Mouse (Mus musculus) neural tube, embryonic 12.5 days (tissue): ENCODE measurements around the gene Dis3. TPM values are rescaled to one million over a fixed set of nuclear protein-coding genes. Genes with fewer than 3 reads are reported as not detected.

Experiments used
- ATAC-seq: fragments of 200-750 bp; cut with Nextera tagmentation; 2 replicates; pipeline ENCODE4 v1.8.0; 2017; ENCODE audit warnings: low read depth, mild to moderate bottlenecking, moderate TSS enrichment, moderate library complexity; ENCODE audit not compliant: low FRiP score
- H3K27ac ChIP-seq: fragments of 300-500 bp; sonication (generic); 2 replicates; pipeline ENCODE4 v1.5.1; 2016
- H3K27me3 ChIP-seq: fragments of 300-500 bp; sonication (generic); replicated peaks from 2 replicates; pipeline ENCODE4 v1.6.1; 2016; ENCODE audit warnings: mild to moderate bottlenecking
- H3K36me3 ChIP-seq: fragments of 300-500 bp; sonication (generic); 2 replicates; pipeline ENCODE4 v1.6.1; 2016; ENCODE audit warnings: mild to moderate bottlenecking
- H3K4me1 ChIP-seq: fragments of 300-500 bp; sonication (generic); 2 replicates; pipeline ENCODE4 v1.6.1; 2016
- H3K4me2 ChIP-seq: fragments of 300-500 bp; sonication (generic); replicated peaks from 2 replicates; pipeline ENCODE4 v1.6.1; 2016; ENCODE audit warnings: mild to moderate bottlenecking
- H3K4me3 ChIP-seq: fragments of 300-500 bp; sonication (generic); 2 replicates; pipeline ENCODE4 v1.5.1; 2016
- H3K9ac ChIP-seq: fragments of 300-500 bp; sonication (generic); 2 replicates; pipeline ENCODE4 v1.6.1; 2016; ENCODE audit warnings: mild to moderate bottlenecking
- H3K9me3 ChIP-seq: fragments of 300-500 bp; sonication (generic); 2 replicates; pipeline ENCODE4 v1.6.1; 2016; ENCODE audit warnings: mild to moderate bottlenecking
- WGBS: fragments of 180-500 bp; shearing (Covaris S2); methylation state at CpG from one replicate; pipeline ENCODE4 v1.1.7; 2016; 5-methylcytosine and 5-hydroxymethylcytosine counted together
- polyA plus RNA-seq: library from polyadenylated mRNA; unstranded; fragments of >200 nt; fragmentation: Nextera tagmentation; extraction: Ambion mirVana; gene quantifications from 2 replicates; pipeline ENCODE4 v1.2.1, GENCODE M21; 2016

Gene Dis3
- polyA plus RNA-seq, result 32.1 and 34.9 TPM in 2 replicates

GRCm38 (mm10) chr14:99099267-99099966 lies at the start of gene Dis3, which contains the start of gene Pibf1:
Gene Dis3 (minus strand): TSS chr14:99099770.
Gene Pibf1 (plus strand): TSS chr14:99099424.
- Histone ChIP-seq H3K27ac (peak within 1 kb of the TSS; percentile 64; the same call in 1 of the 2 replicates), H3K4me3 (peak within 1 kb of the TSS; percentile 97), H3K4me1 (peaks cover 7% of the 10 kb centered on the region), H3K4me2 (peak within 1 kb of the TSS; percentile 78), H3K27me3 (no peaks in the 10 kb centered on the region), H3K36me3 (peaks cover 40% of the 10 kb centered on the region), H3K9ac (peak within 1 kb of the TSS; percentile 96), H3K9me3 (no peaks in the 10 kb centered on the region)
- peak; percentile 100 for ATAC-seq
- under 1% methylated on average over 65 of the region's 73 CpGs for WGBS

GRCm38 (mm10) chr14:99146841-99147240 lies 47.3 kb upstream of the Dis3 start:
- no peaks in the 10 kb centered on the region for H3K27me3 ChIP-seq
- no peak overlapping the region for H3K4me3 ChIP-seq
- H3K9me3 ChIP-seq, result no peaks in the 10 kb centered on the region
- H3K4me1 ChIP-seq, result no peaks in the 10 kb centered on the region
- peaks cover 9% of the 10 kb centered on the region for H3K36me3 ChIP-seq
- H3K4me2 ChIP-seq, result no peak overlapping the region
- no peak overlapping the region for H3K9ac ChIP-seq
- no peak overlapping the region for H3K27ac ChIP-seq
- WGBS, result 65% methylated on average over 1 of the region's 1 CpGs
- ATAC-seq, result no peak

- Histone ChIP-seq H3K27me3 (no peaks in the 10 kb centered on the region), H3K4me2 (no peak overlapping the region), H3K4me3 (no peak overlapping the region), H3K9me3 (no peaks in the 10 kb centered on the region), H3K27ac (no peak overlapping the region), H3K36me3 (peaks cover 6% of the 10 kb centered on the region; the same call in 1 of the 2 replicates), H3K9ac (no peak overlapping the region), H3K4me1 (no peaks in the 10 kb centered on the region)
- 22% methylated on average over 15 of the region's 15 CpGs for WGBS
- peak; percentile 94 for ATAC-seq
These were observed 42.4 kb upstream of the Dis3 start for GRCm38 (mm10) chr14:99141786-99142633.

GRCm38 (mm10) chr14:99140036-99140435 lies 40.5 kb upstream of the Dis3 start:
- H3K4me3 ChIP-seq, result no peak overlapping the region
- no peak overlapping the region for H3K4me2 ChIP-seq
- no peaks in the 10 kb centered on the region for H3K4me1 ChIP-seq
- H3K27ac ChIP-seq, result no peak overlapping the region
- no peak for ATAC-seq
- no peak overlapping the region for H3K9ac ChIP-seq
- H3K9me3 ChIP-seq, result no peaks in the 10 kb centered on the region
- peaks cover 17% of the 10 kb centered on the region; the same call in 1 of the 2 replicates for H3K36me3 ChIP-seq
- 94% methylated on average over 2 of the region's 2 CpGs for WGBS
- no peaks in the 10 kb centered on the region for H3K27me3 ChIP-seq

- ATAC-seq, result no peak
- no peaks in the 10 kb centered on the region for H3K27me3 ChIP-seq
- H3K4me1 ChIP-seq, result no peaks in the 10 kb centered on the region
- no peak overlapping the region for H3K4me2 ChIP-seq
- no peak overlapping the region for H3K4me3 ChIP-seq
- H3K36me3 ChIP-seq, result peaks cover 17% of the 10 kb centered on the region; the same call in 1 of the 2 replicates
- 96% methylated on average over 16 of the region's 16 CpGs for WGBS
- H3K9ac ChIP-seq, result no peak overlapping the region
- no peaks in the 10 kb centered on the region for H3K9me3 ChIP-seq
- H3K27ac ChIP-seq, result no peak overlapping the region
These were observed 36.7 kb upstream of the Dis3 start for GRCm38 (mm10) chr14:99136297-99136696.

GRCm38 (mm10) chr14:99135761-99136160 lies 36.2 kb upstream of the Dis3 start:
- Histone ChIP-seq H3K9me3 (no peaks in the 10 kb centered on the region), H3K9ac (no peak overlapping the region), H3K4me1 (no peaks in the 10 kb centered on the region), H3K4me2 (no peak overlapping the region), H3K36me3 (peaks cover 22% of the 10 kb centered on the region; the same call in 1 of the 2 replicates), H3K27ac (no peak overlapping the region), H3K4me3 (no peak overlapping the region), H3K27me3 (no peaks in the 10 kb centered on the region)
- ATAC-seq, result no peak
- WGBS, result 92% methylated on average over 9 of the region's 9 CpGs

GRCm38 (mm10) chr14:99134048-99134447 lies 34.5 kb upstream of the Dis3 start:
- H3K36me3 ChIP-seq, result peaks cover 22% of the 10 kb centered on the region; the same call in 1 of the 2 replicates
- no peaks in the 10 kb centered on the region for H3K9me3 ChIP-seq
- no peaks in the 10 kb centered on the region for H3K4me1 ChIP-seq
- ATAC-seq, result no peak
- H3K4me2 ChIP-seq, result no peak overlapping the region
- H3K4me3 ChIP-seq, result no peak overlapping the region
- no peak overlapping the region for H3K9ac ChIP-seq
- WGBS, result 91% methylated on average over 2 of the region's 2 CpGs
- H3K27ac ChIP-seq, result no peak overlapping the region
- no peaks in the 10 kb centered on the region for H3K27me3 ChIP-seq

GRCm38 (mm10) chr14:99129050-99129449 lies 29.5 kb upstream of the Dis3 start:
- 92% methylated on average over 2 of the region's 2 CpGs for WGBS
- ATAC-seq, result no peak
- Histone ChIP-seq H3K27ac (no peak overlapping the region), H3K9me3 (no peaks in the 10 kb centered on the region), H3K9ac (no peak overlapping the region), H3K4me2 (no peak overlapping the region), H3K36me3 (peaks cover 5% of the 10 kb centered on the region; the same call in 1 of the 2 replicates), H3K4me3 (no peak overlapping the region), H3K27me3 (no peaks in the 10 kb centered on the region), H3K4me1 (no peaks in the 10 kb centered on the region)

- H3K4me1 ChIP-seq, result no peaks in the 10 kb centered on the region
- WGBS, result 85% methylated on average over 1 of the region's 1 CpGs
- ATAC-seq, result no peak
These were observed 27.9 kb upstream of the Dis3 start for GRCm38 (mm10) chr14:99127509-99127908.

GRCm38 (mm10) chr14:99126713-99127112 lies 27.1 kb upstream of the Dis3 start:
- H3K4me2 ChIP-seq, result no peak overlapping the region
- 93% methylated on average over 4 of the region's 4 CpGs for WGBS

More at GRCm38 (mm10) chr14:99127509-99127908, 27.9 kb upstream of the Dis3 start:
- Histone ChIP-seq H3K27ac (no peak overlapping the region), H3K4me2 (no peak overlapping the region), H3K27me3 (no peaks in the 10 kb centered on the region), H3K9ac (no peak overlapping the region), H3K4me3 (no peak overlapping the region), H3K36me3 (peaks cover 5% of the 10 kb centered on the region; the same call in 1 of the 2 replicates), H3K9me3 (no peaks in the 10 kb centered on the region)

GRCm38 (mm10) chr14:99124076-99124475 lies 24.5 kb upstream of the Dis3 start:
- Histone ChIP-seq H3K36me3 (peaks cover 3% of the 10 kb centered on the region; the same call in 1 of the 2 replicates), H3K4me3 (no peak overlapping the region), H3K4me2 (no peak overlapping the region), H3K27ac (no peak overlapping the region), H3K9ac (no peak overlapping the region), H3K4me1 (no peaks in the 10 kb centered on the region), H3K9me3 (no peaks in the 10 kb centered on the region), H3K27me3 (no peaks in the 10 kb centered on the region)
- ATAC-seq, result no peak
- WGBS, result 92% methylated on average over 4 of the region's 4 CpGs

More at GRCm38 (mm10) chr14:99126713-99127112, 27.1 kb upstream of the Dis3 start:
- ATAC-seq, result no peak
- Histone ChIP-seq H3K27ac (no peak overlapping the region), H3K27me3 (no peaks in the 10 kb centered on the region), H3K4me1 (no peaks in the 10 kb centered on the region), H3K9me3 (no peaks in the 10 kb centered on the region), H3K9ac (no peak overlapping the region), H3K36me3 (peaks cover 8% of the 10 kb centered on the region; the same call in 1 of the 2 replicates), H3K4me3 (no peak overlapping the region)
